Mouse (Mus musculus) v-Abl transformed pro-B cells (cell line): ENCODE results near the gene Surf1.
"Not testable (repeated sequence)": the region's sequence is repeated elsewhere in the genome, so short reads cannot be mapped to it uniquely, and the experiment has no call there.

ENCODE experiments used
- in situ Hi-C, 2 experiments: fragments of 400-800 bp; cut with MboI; formaldehyde crosslinking; loops; one replicate each; pipeline ENCODE4 v1.15.1; 2025; ENCODE audit not compliant: unreplicated experiment in 2 of 2

Surf1 gene

GRCm38 (mm10) chr2:26905936-26906335 is 10.4 kb downstream of the Surf1 start:
- in situ Hi-C loops, result loop anchor here (5.0 to 25.0 kb wide), 6 partner anchors 264 to 1644 kb away; partner anchors contain the start of genes Anapc2 (in 1 of the 2), C8g (in 1 of the 2), Fbxw5 (in 1 of the 2) and Gpsm1 (in 1 of the 2)

GRCm38 (mm10) chr2:26903311-26903710 is 13.0 kb downstream of the Surf1 start:
- in situ Hi-C loops, result loop anchor here (5.0 to 25.0 kb wide), 6 partner anchors 456 to 1641 kb away; partner anchors contain the start of genes Sec16a (in 2 of the 2), Anapc2 (in 1 of the 2), C8g (in 1 of the 2) and Fbxw5 (in 1 of the 2)

- in situ Hi-C loops, result loop anchor here (5.0 to 25.0 kb wide), 6 partner anchors 455 to 1640 kb away; partner anchors contain the start of genes Sec16a (in 2 of the 2), Anapc2 (in 1 of the 2), C8g (in 1 of the 2) and Fbxw5 (in 1 of the 2)
Measured at GRCm38 (mm10) chr2:26902467-26903220, 13.7 kb downstream of the Surf1 start, which contains the start of gene Surf6. Surf6 (minus strand) TSS chr2:26902879.

GRCm38 (mm10) chr2:26901834-26902400 is 14.4 kb downstream of the Surf1 start:
- in situ Hi-C loops, result loop anchor here (5.0 to 25.0 kb wide), 6 partner anchors 455 to 1640 kb away; partner anchors contain the start of genes Sec16a (in 2 of the 2), Anapc2 (in 1 of the 2), C8g (in 1 of the 2) and Fbxw5 (in 1 of the 2)

GRCm38 (mm10) chr2:26900731-26901130 is 15.6 kb downstream of the Surf1 start:
- in situ Hi-C loops, result loop anchor here (5.0 to 25.0 kb wide), 6 partner anchors 453 to 1638 kb away; partner anchors contain the start of genes Sec16a (in 2 of the 2), Anapc2 (in 1 of the 2), C8g (in 1 of the 2) and Fbxw5 (in 1 of the 2)

- in situ Hi-C loops, result loop anchor here in 1 of 2 experiments (10.0 kb wide), 1 partner anchor 241 kb away; no protein-coding TSS in a partner anchor
Measured at GRCm38 (mm10) chr2:26895898-26896297, 20.4 kb downstream of the Surf1 start.

- in situ Hi-C loops, result not testable (repeated sequence)
Measured at GRCm38 (mm10) chr2:26886170-26886569, 30.2 kb downstream of the Surf1 start.

GRCm38 (mm10) chr2:26885541-26885940 is 30.8 kb downstream of the Surf1 start:
- in situ Hi-C loops, result not testable (repeated sequence)

GRCm38 (mm10) chr2:26878571-26878970 is 37.8 kb downstream of the Surf1 start:
- in situ Hi-C loops, result no loop called here

GRCm38 (mm10) chr2:26870666-26871065 is 45.7 kb downstream of the Surf1 start:
- in situ Hi-C loops, result no loop called here

GRCm38 (mm10) chr2:26864879-26865278 is 51.5 kb downstream of the Surf1 start, which contains the start of gene Abo:
Abo (minus strand) TSS chr2:26864979.
- in situ Hi-C loops, result no loop called here
